Mouse (Mus musculus) urinary bladder, postnatal 25 days (tissue): ENCODE data around the gene Olfr455.

ENCODE experiments used
- DNase-seq: peaks from one replicate; pipeline ENCODE4 v3.0.0; 2022; ENCODE audit warnings: low spot score

Olfr455 gene

DNA sequence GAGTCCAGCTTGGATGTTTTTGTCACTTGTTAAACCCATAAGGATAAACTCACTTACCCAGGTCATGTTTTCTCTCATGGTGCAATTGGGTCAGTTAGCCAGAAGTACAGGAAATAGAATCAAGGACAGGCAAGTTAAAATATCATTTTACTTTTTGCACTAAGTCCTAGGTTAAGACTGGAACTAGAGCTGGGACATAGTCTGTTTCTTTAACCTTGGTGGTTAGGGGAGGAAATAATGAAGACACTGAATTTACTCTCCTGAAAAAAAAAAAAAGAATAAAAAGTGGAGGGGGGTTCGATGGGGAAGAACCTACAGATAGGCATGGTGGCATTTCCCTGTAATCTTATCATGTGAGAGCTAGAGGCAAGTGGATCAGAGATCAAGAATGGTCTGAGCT lies 60.3 kb downstream of the Olfr455 start, which contains the start of gene Olfr456:
Gene Olfr456 (minus strand): TSS at position 101 of the 400 bp plus-strand sequence.
- no peak for DNase-seq
